Mouse (Mus musculus) small intestine, adult 2 months (tissue): ENCODE measurements around the gene Fsd2. TPM values are rescaled to one million over a fixed set of nuclear protein-coding genes. Genes with fewer than 3 reads are reported as not detected.

Source experiments
- H3K27ac ChIP-seq: fragments of 200-500 bp; 2 replicates; pipeline ENCODE4 v1.5.1; 2012; ENCODE audit warnings: low read depth, low read length, control low read depth, inconsistent platforms; ENCODE audit not compliant: insufficient read depth
- H3K27me3 ChIP-seq: fragments of 200-500 bp; 2 replicates; pipeline ENCODE4 v1.6.1; 2012; ENCODE audit warnings: mild to moderate bottlenecking, moderate library complexity, low read length, inconsistent platforms; ENCODE audit not compliant: control insufficient read depth, insufficient read depth
- H3K36me3 ChIP-seq: fragments of 200-500 bp; 2 replicates; pipeline ENCODE4 v1.6.1; 2012; ENCODE audit warnings: mild to moderate bottlenecking, low read length, control low read depth, inconsistent platforms; ENCODE audit not compliant: control insufficient read depth, insufficient read depth
- H3K4me1 ChIP-seq: fragments of 200-500 bp; 2 replicates; pipeline ENCODE4 v1.6.1; 2012; ENCODE audit warnings: low read length, inconsistent platforms, mixed read lengths; ENCODE audit not compliant: control insufficient read depth, insufficient read depth, insufficient read length
- H3K4me3 ChIP-seq: fragments of 200-500 bp; 2 replicates; pipeline ENCODE4 v1.5.1; 2012; ENCODE audit warnings: low read depth, mild to moderate bottlenecking, control low read depth, inconsistent platforms, low read length, moderate library complexity
- CTCF ChIP-seq: fragments of 200-500 bp; IDR thresholded peaks from 2 replicates; pipeline ENCODE4 v1.5.1; 2012; ENCODE audit warnings: low read depth, mild to moderate bottlenecking, control low read depth, inconsistent platforms, low read length, moderate library complexity, mixed read lengths; ENCODE audit not compliant: insufficient replicate concordance, insufficient read length; ENCODE audit errors: extremely low read depth
- POLR2A ChIP-seq: fragments of 200-500 bp; IDR thresholded peaks from 2 replicates; pipeline ENCODE4 v1.6.1; 2012; ENCODE audit warnings: low read depth, mild to moderate bottlenecking, control low read depth, inconsistent platforms, low read length, moderate library complexity
- WGBS: fragments of 180-500 bp; shearing (Covaris S2); methylation state at CpG from one replicate; pipeline ENCODE4 v1.1.7; 2018; 5-methylcytosine and 5-hydroxymethylcytosine counted together
- polyA plus RNA-seq: library from polyadenylated mRNA; depleted of rRNA; stranded (reverse); fragments of >200 nt; gene quantifications from 2 replicates; pipeline ENCODE4 v1.2.3, GENCODE M21; 2012; rRNA removed

Gene Fsd2
- polyA plus RNA-seq, 1 experiment: 0.08 TPM

- no peak overlapping the region for H3K27ac ChIP-seq
- no peaks in the 10 kb centered on the region for H3K36me3 ChIP-seq
- no peaks in the 10 kb centered on the region for H3K27me3 ChIP-seq
- no peak overlapping the region for H3K4me3 ChIP-seq
- no peak for TF ChIP-seq POLR2A
- no peak for TF ChIP-seq CTCF
- WGBS: 18% methylated on average over 6 of the region's 6 CpGs
- H3K4me1 ChIP-seq: 0 out of 2 replicates have a peak, but pooled peaks cover 5% of the 10 kb centered on the region
Measured at GRCm38 (mm10) chr7:81497171-81497570, 69.6 kb downstream of the Fsd2 start.

- TF ChIP-seq POLR2A (no peak), CTCF (no peak)
- Histone ChIP-seq H3K4me3 (peak within 1 kb of the TSS; percentile 60), H3K27ac (no peak within 1 kb of the TSS), H3K36me3 (no peaks in the 10 kb centered on the region), H3K4me1 (0 out of 2 replicates have a peak, but pooled peaks cover 5% of the 10 kb centered on the region), H3K27me3 (no peaks in the 10 kb centered on the region)
- WGBS: under 1% methylated on average over 57 of the region's 57 CpGs
Measured at GRCm38 (mm10) chr7:81493331-81494021, 73.3 kb downstream of the Fsd2 start, which contains the start of gene Ap3b2. Gene Ap3b2 (minus strand): TSS chr7:81493925.

GRCm38 (mm10) chr7:81492628-81493027, 74.1 kb downstream of the Fsd2 start:
- WGBS: 58% methylated on average over 9 of the region's 9 CpGs
- Histone ChIP-seq H3K27ac (no peak overlapping the region), H3K4me1 (0 out of 2 replicates have a peak, but pooled peaks cover 5% of the 10 kb centered on the region), H3K27me3 (no peaks in the 10 kb centered on the region), H3K36me3 (no peaks in the 10 kb centered on the region), H3K4me3 (no peak overlapping the region)
- TF ChIP-seq POLR2A (no peak), CTCF (no peak)

GRCm38 (mm10) chr7:81489649-81490048, 77.1 kb downstream of the Fsd2 start:
- WGBS: 14% methylated on average over 9 of the region's 9 CpGs
- Histone ChIP-seq H3K36me3 (no peaks in the 10 kb centered on the region), H3K27me3 (no peaks in the 10 kb centered on the region), H3K4me1 (0 out of 2 replicates have a peak, but pooled peaks cover 5% of the 10 kb centered on the region), H3K4me3 (no peak overlapping the region), H3K27ac (no peak overlapping the region)
- TF ChIP-seq CTCF (no peak), POLR2A (no peak)

Other genes with a start within 250 kb of the Fsd2 start
- 571 and 823 TPM in 2 replicates for gene Rps17, start 221.7 kb downstream of the Fsd2 start, polyA plus RNA-seq
- gene Cpeb1, start 111.5 kb downstream of the Fsd2 start, polyA plus RNA-seq: 0.28 and 1.0 TPM in 2 replicates
- gene Ap3b2, start 73.0 kb downstream of the Fsd2 start, polyA plus RNA-seq: 0.89 and 1.4 TPM in 2 replicates
- not detected in 2 replicates for gene BC048679, start 68.7 kb downstream of the Fsd2 start, polyA plus RNA-seq
- gene Whamm, start 4.3 kb upstream of the Fsd2 start, polyA plus RNA-seq: 17.5 and 34.0 TPM in 2 replicates
- gene Homer2, start 140.6 kb upstream of the Fsd2 start, polyA plus RNA-seq: 11.2 and 20.2 TPM in 2 replicates
- gene Ramac, start 196.0 kb upstream of the Fsd2 start, polyA plus RNA-seq: 1.3 and 3.7 TPM in 2 replicates
- 17.0 and 23.4 TPM in 2 replicates for gene 3110040N11Rik, start 222.5 kb upstream of the Fsd2 start, polyA plus RNA-seq